Mouse (Mus musculus): ENCODE measurements around the gene Ankrd11.

Gene Ankrd11

GRCm38 (mm10) chr8:122836696-122837095, 205.4 kb downstream of the Ankrd11 start:
- no peak for DNase-seq

DNA sequence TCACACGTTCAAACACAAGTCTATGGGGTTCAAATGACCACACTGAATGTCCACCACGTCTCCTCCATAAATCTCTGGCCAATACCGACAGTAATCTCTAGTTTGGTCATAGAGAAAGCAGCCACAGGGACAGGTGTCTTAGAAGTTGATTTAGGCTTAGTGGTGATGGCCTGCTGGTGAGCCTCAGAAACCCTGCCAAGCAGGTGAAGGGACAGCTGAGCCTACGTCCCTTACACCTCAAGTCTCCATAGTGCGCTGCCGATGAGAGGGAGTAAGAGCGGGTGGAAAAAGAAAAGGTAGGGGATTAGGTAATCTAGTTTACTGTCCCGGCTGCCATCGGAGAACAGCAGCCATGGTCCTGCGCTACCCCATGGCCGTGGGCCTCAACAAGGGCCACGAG, 205.9 kb downstream of the Ankrd11 start:
- DNase-seq: no peak

DNA sequence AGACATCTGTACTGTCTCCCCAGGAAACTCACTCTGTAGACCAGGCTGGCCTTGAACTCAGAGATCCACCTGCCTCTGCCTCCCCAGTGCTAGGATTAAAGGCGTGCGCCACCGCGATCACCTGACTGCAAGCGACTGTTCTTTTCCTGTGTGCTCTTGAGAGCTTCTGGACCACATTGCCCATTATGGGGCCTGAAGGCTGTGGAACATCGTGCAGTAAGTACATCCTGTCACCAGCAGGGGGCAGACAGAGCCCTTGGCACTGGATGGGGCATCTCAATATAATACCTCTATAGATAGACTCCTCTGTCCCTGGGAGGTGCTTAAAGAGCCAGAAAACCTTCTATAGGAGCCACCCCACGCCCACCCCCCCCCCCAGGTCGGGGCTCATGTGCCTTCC, 207.1 kb downstream of the Ankrd11 start:
- peak; percentile 51 to 71 for DNase-seq

DNA sequence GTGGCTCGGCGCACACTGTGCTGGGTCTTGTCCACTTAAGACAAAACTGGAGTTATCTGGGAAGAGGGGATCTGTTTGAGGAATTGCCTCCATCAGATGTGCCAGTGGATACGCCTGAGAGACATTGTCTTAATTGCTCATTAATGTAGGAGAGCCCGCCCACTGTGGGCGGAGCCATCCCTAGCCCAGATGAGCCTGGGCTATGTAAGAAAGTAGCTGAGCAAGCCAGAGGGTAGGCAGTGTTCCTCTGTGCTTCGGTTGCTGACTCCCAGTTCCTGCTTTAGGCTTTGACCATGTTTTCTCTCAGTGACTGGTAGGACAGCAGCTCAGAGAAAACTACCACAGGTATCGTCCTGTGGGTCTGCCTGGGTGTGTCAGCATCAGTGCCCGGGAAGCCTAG, 207.7 kb downstream of the Ankrd11 start:
- peak in 1 of 2 experiments; percentile 47 for DNase-seq

Measured in kidney, adult 8-10 months (tissue).